Mouse (Mus musculus) kidney, adult 2 months (tissue): ENCODE data around the gene Fat2. TPM values are rescaled to one million over a fixed set of nuclear protein-coding genes. Genes with fewer than 3 reads are reported as not detected.
A peak's percentile ranks its signal among the peaks of the same experiment; 100 is the strongest.

Experiments
- DNase-seq: peaks from one replicate; pipeline ENCODE4 v3.0.0; 2021
- H3K27ac ChIP-seq: fragments of 200-500 bp; 2 replicates; pipeline ENCODE4 v1.5.1; 2012; ENCODE audit warnings: low read depth, low read length, control low read depth, inconsistent platforms; ENCODE audit not compliant: insufficient read depth
- H3K27me3 ChIP-seq: fragments of 200-500 bp; replicated peaks from 2 replicates; pipeline ENCODE4 v1.6.1; 2012; ENCODE audit warnings: mild to moderate bottlenecking, moderate library complexity, low read length, inconsistent platforms; ENCODE audit not compliant: control insufficient read depth, insufficient read depth
- H3K36me3 ChIP-seq: fragments of 200-500 bp; 2 replicates; pipeline ENCODE4 v1.6.1; 2012; ENCODE audit warnings: mild to moderate bottlenecking, moderate library complexity, low read length, inconsistent platforms; ENCODE audit not compliant: control insufficient read depth, insufficient read depth
- H3K4me1 ChIP-seq: fragments of 200-500 bp; 2 replicates; pipeline ENCODE4 v1.6.1; 2011; ENCODE audit warnings: low read length; ENCODE audit not compliant: control insufficient read depth, insufficient read depth
- H3K4me3 ChIP-seq: fragments of 200-500 bp; 2 replicates; pipeline ENCODE4 v1.5.1; 2011; ENCODE audit warnings: mild to moderate bottlenecking, low read depth, low read length, control low read depth; ENCODE audit not compliant: insufficient read depth
- CTCF ChIP-seq: fragments of 200-500 bp; conservative IDR thresholded peaks from 2 replicates; pipeline ENCODE4 v1.5.1; 2011; ENCODE audit warnings: low read depth, mild to moderate bottlenecking, control low read depth, low read length, moderate library complexity, mixed read lengths; ENCODE audit not compliant: insufficient read depth, insufficient read length
- POLR2A ChIP-seq: fragments of 200-500 bp; IDR thresholded peaks from one replicate; pipeline ENCODE4 v1.6.1; 2011; ENCODE audit warnings: low read depth, low read length, control low read depth
- WGBS: fragments of 180-500 bp; shearing (Covaris S2); methylation state at CpG from one replicate; pipeline ENCODE4 v1.1.7; 2018; 5-methylcytosine and 5-hydroxymethylcytosine counted together
- polyA plus RNA-seq: library from polyadenylated mRNA; depleted of rRNA; stranded (reverse); fragments of >200 nt; gene quantifications from 2 replicates; pipeline ENCODE4 v1.2.3, GENCODE M21; 2012; rRNA removed

The Fat2 gene
- polyA plus RNA-seq, 1 experiment = 0.06 TPM

DNA sequence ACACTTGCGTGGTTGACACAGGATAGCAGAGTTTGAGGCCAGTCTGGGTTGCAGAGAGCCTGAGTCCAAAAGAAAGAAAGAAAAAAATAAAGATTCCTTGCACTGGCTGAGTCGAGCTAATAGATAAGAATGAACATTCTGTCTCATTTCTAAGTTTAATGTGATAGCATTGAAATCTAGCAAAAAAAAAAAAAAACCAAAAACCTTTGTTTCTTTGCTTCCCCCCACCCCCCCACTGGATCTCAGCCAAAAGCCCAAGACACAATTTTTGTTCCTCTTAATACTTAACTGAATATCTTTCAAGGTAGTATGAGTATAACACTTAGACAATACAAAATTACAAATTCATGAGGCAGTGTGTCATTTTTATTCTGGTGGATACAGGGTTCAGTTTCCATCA lies 127.3 kb downstream of the Fat2 start:
- Histone ChIP-seq H3K27me3 (no peaks in the 10 kb centered on the region), H3K4me1 (peaks cover 45% of the 10 kb centered on the region), H3K27ac (peak overlapping the region; percentile 80), H3K36me3 (no peaks in the 10 kb centered on the region), H3K4me3 (no peak overlapping the region)
- DNase-seq = no peak
- 52% methylated on average over 2 of the region's 2 CpGs for WGBS
- TF ChIP-seq CTCF (no peak), POLR2A (no peak)

DNA sequence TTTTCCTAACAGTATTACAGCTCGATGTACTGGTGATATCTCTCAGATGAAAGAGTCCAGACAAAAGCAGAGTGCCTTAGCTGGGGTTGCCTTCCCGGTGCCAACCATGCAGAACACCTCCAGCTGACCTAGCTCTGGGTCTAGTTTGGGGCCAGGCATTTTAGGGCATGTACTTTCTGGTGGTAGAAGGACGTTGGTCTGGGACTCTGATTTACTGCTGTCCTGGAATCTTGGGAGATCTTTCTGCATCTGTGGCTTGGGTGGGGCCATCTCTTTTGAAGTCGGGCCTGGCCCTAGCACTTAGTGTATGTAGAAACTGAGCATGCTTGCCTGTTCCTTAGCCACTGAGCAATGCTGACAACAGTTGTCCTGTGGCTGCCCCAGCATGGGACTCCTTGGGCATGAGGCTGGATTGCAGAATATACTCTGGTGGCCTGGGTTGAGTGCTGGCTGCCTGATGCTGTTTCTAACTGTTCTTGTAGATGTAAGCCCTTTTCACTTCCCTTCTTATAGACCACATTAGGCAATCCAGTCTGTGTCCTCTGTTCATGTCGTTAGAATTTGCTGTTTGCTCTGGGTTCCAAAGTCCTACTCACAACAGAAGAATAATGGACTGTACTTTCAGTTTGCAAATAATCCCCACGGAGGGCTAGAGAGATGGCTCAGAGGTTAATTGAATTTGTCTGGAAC lies 128.2 kb downstream of the Fat2 start:
- DNase-seq = peak; percentile 83
- no peaks in the 10 kb centered on the region for H3K27me3 ChIP-seq
- no peaks in the 10 kb centered on the region for H3K36me3 ChIP-seq
- WGBS = 25% methylated on average over 6 of the region's 6 CpGs
- peak overlapping the region; percentile 80 for H3K27ac ChIP-seq
- TF ChIP-seq POLR2A (no peak), CTCF (no peak)
- peaks cover 40% of the 10 kb centered on the region for H3K4me1 ChIP-seq
- no peak overlapping the region for H3K4me3 ChIP-seq

DNA sequence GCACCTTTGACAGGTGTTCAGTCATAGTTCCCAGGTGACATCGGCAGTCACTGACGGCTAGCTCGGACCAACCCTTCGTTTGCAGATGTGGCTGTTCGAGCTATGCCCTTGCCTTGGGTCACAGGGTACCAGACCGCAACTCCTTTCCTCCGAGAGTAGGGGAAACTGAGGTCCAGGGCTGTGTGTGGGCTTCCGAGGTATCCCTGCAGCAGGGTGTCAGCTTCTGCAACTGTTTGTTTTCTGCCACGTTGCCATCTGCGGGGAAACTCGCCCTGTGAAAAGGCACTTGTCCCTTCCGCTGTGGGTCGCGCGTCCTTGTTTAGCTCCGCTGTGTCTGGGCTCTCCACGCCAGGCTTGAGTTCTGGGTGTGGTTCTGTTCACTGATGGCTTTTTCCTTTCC lies 131.8 kb downstream of the Fat2 start:
- no peaks in the 10 kb centered on the region for H3K27me3 ChIP-seq
- peak; percentile 58 for DNase-seq
- no peak for TF ChIP-seq POLR2A
- no peak for TF ChIP-seq CTCF
- peaks cover 23% of the 10 kb centered on the region for H3K4me1 ChIP-seq
- peak overlapping the region; percentile 52 for H3K27ac ChIP-seq
- WGBS = 1% methylated on average over 17 of the region's 17 CpGs
- H3K36me3 ChIP-seq = no peaks in the 10 kb centered on the region
- peak overlapping the region; percentile 95 for H3K4me3 ChIP-seq

DNA sequence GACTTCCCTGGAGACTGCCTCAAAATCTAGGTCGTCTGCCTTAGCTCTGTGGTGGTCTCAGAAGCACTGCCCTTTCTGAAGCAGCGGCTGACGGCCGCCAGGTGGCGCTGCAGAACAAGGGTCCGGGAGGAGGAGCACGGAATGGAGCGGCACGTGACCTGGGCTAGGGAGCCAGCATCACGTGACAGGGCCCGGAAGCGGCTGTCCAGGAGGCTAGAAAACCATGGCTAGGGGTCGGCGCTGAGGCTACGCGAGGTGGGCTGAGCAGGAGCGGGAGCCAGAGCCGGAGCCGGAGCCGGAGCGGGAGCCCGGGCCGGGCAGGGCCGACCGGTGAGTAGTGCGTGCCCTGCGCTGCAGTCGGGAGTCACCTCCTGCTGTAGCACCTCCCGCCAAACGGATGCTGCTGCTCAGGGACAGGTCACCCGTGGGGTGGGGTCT lies 132.2 kb downstream of the Fat2 start, which contains the start of gene Slc36a1:
Gene Slc36a1 (plus strand): TSS at position 192 of the 438 bp plus-strand sequence.
- Histone ChIP-seq H3K4me1 (peaks cover 20% of the 10 kb centered on the region), H3K4me3 (peak within 1 kb of the TSS; percentile 95), H3K36me3 (no peaks in the 10 kb centered on the region), H3K27me3 (no peaks in the 10 kb centered on the region), H3K27ac (peak within 1 kb of the TSS; percentile 52)
- peak; percentile 96 for DNase-seq
- peak; percentile 33 for TF ChIP-seq POLR2A
- TF ChIP-seq CTCF = peak; percentile 95
- under 1% methylated on average over 31 of the region's 31 CpGs for WGBS

Other genes with a start within 250 kb of the Fat2 start
- 216 TPM in 2 replicates for gene Gm2a, start 238.4 kb downstream of the Fat2 start, polyA plus RNA-seq
- gene Slc36a3, start 184.9 kb downstream of the Fat2 start, polyA plus RNA-seq = 0.04 and 0.11 TPM in 2 replicates
- 35.4 and 36.9 TPM in 2 replicates for gene Slc36a2, start 151.5 kb downstream of the Fat2 start, polyA plus RNA-seq
- gene Slc36a1, start 132.2 kb downstream of the Fat2 start, polyA plus RNA-seq = 60.5 and 63.4 TPM in 2 replicates
- gene Sparc, start 86.6 kb upstream of the Fat2 start, polyA plus RNA-seq = 585 and 720 TPM in 2 replicates
- 698 and 771 TPM in 2 replicates for gene Atox1, start 124.7 kb upstream of the Fat2 start, polyA plus RNA-seq
- 23.3 and 28.3 TPM in 2 replicates for gene G3bp1, start 133.1 kb upstream of the Fat2 start, polyA plus RNA-seq